Mouse (Mus musculus) embryonic facial prominence, embryonic 12.5 days (tissue): Measurements from ENCODE around the gene Gpr33. TPM values are rescaled to one million over a fixed set of nuclear protein-coding genes. Genes with fewer than 3 reads are reported as not detected.

Experiments used
- ATAC-seq: fragments of 200-750 bp; cut with Nextera tagmentation; 2 replicates; pipeline ENCODE4 v1.8.0; 2017; ENCODE audit not compliant: insufficient number of reproducible peaks, insufficient read depth, low FRiP score, low TSS enrichment
- H3K27ac ChIP-seq: fragments of 300-500 bp; sonication (generic); 2 replicates; pipeline ENCODE4 v1.5.1; 2016; ENCODE audit warnings: mild to moderate bottlenecking
- H3K27me3 ChIP-seq: fragments of 300-500 bp; sonication (generic); 2 replicates; pipeline ENCODE4 v1.6.1; 2016; ENCODE audit warnings: mild to moderate bottlenecking, moderate library complexity
- H3K36me3 ChIP-seq: fragments of 300-500 bp; sonication (generic); 2 replicates; pipeline ENCODE4 v1.6.1; 2016; ENCODE audit warnings: mild to moderate bottlenecking
- H3K4me1 ChIP-seq: fragments of 300-500 bp; sonication (generic); 2 replicates; pipeline ENCODE4 v1.6.1; 2016
- H3K4me2 ChIP-seq: fragments of 300-500 bp; sonication (generic); replicated peaks from 2 replicates; pipeline ENCODE4 v1.6.1; 2016; ENCODE audit warnings: mild to moderate bottlenecking, moderate library complexity
- H3K4me3 ChIP-seq: fragments of 300-500 bp; sonication (generic); 2 replicates; pipeline ENCODE4 v1.5.1; 2016; ENCODE audit warnings: mild to moderate bottlenecking
- H3K9ac ChIP-seq: fragments of 300-500 bp; sonication (generic); 2 replicates; pipeline ENCODE4 v1.6.1; 2016; ENCODE audit warnings: mild to moderate bottlenecking, moderate library complexity
- H3K9me3 ChIP-seq: fragments of 300-500 bp; sonication (generic); 2 replicates; pipeline ENCODE4 v1.6.1; 2016; ENCODE audit warnings: mild to moderate bottlenecking, moderate library complexity
- WGBS: fragments of 180-500 bp; shearing (Covaris S2); methylation state at CpG from one replicate; pipeline ENCODE4 v1.1.7; 2016; 5-methylcytosine and 5-hydroxymethylcytosine counted together
- polyA plus RNA-seq: library from polyadenylated mRNA; unstranded; fragments of >200 nt; fragmentation: Nextera tagmentation; extraction: Ambion mirVana; gene quantifications from 2 replicates; pipeline ENCODE4 v1.2.1, GENCODE M21; 2016

Gpr33 gene
- polyA plus RNA-seq = not detected in 2 replicates

- H3K27me3 ChIP-seq = no peaks in the 10 kb centered on the region
- H3K36me3 ChIP-seq = no peaks in the 10 kb centered on the region
- no peaks in the 10 kb centered on the region for H3K4me1 ChIP-seq
- no peak for ATAC-seq
- no peaks in the 10 kb centered on the region for H3K9me3 ChIP-seq
- H3K27ac ChIP-seq = no peak within 1 kb of the TSS
- H3K4me3 ChIP-seq = no peak within 1 kb of the TSS
- H3K4me2 ChIP-seq = no peak within 1 kb of the TSS
- no peak within 1 kb of the TSS for H3K9ac ChIP-seq
- 91% methylated on average over 3 of the region's 3 CpGs for WGBS
Measured at GRCm38 (mm10) chr12:52027963-52028362, at the start of gene Gpr33. Gene Gpr33 (minus strand): TSS chr12:52028063.

- no peaks in the 10 kb centered on the region for H3K9me3 ChIP-seq
- ATAC-seq = no peak
- no peak overlapping the region for H3K4me2 ChIP-seq
- H3K27me3 ChIP-seq = no peaks in the 10 kb centered on the region
- H3K27ac ChIP-seq = no peak overlapping the region
- no peaks in the 10 kb centered on the region for H3K36me3 ChIP-seq
- no peak overlapping the region for H3K4me3 ChIP-seq
- H3K4me1 ChIP-seq = no peaks in the 10 kb centered on the region
- no peak overlapping the region for H3K9ac ChIP-seq
- WGBS = 87% methylated on average over 2 of the region's 2 CpGs
Measured at GRCm38 (mm10) chr12:52049324-52049723, 21.5 kb upstream of the Gpr33 start.

- H3K4me2 ChIP-seq = no peak overlapping the region
- H3K36me3 ChIP-seq = no peaks in the 10 kb centered on the region
- H3K27ac ChIP-seq = no peak overlapping the region
- WGBS = 88% methylated on average over 4 of the region's 4 CpGs
- H3K27me3 ChIP-seq = no peaks in the 10 kb centered on the region
- H3K4me3 ChIP-seq = no peak overlapping the region
- no peak overlapping the region for H3K9ac ChIP-seq
- no peak for ATAC-seq
- H3K4me1 ChIP-seq = no peaks in the 10 kb centered on the region
- H3K9me3 ChIP-seq = no peaks in the 10 kb centered on the region
Measured at GRCm38 (mm10) chr12:52046371-52046770, 18.5 kb upstream of the Gpr33 start.

- no peaks in the 10 kb centered on the region for H3K4me1 ChIP-seq
- H3K4me2 ChIP-seq = no peak overlapping the region
- ATAC-seq = no peak
- no peak overlapping the region for H3K27ac ChIP-seq
- no peaks in the 10 kb centered on the region for H3K9me3 ChIP-seq
- H3K4me3 ChIP-seq = no peak overlapping the region
- no peak overlapping the region for H3K9ac ChIP-seq
- WGBS = 85% methylated on average over 10 of the region's 10 CpGs
- H3K27me3 ChIP-seq = no peaks in the 10 kb centered on the region
- no peaks in the 10 kb centered on the region for H3K36me3 ChIP-seq
Measured at GRCm38 (mm10) chr12:52042818-52043336, 15.0 kb upstream of the Gpr33 start.

GRCm38 (mm10) chr12:52038352-52038751 lies 10.5 kb upstream of the Gpr33 start:
- no peaks in the 10 kb centered on the region for H3K9me3 ChIP-seq
- no peak overlapping the region for H3K27ac ChIP-seq
- H3K4me1 ChIP-seq = no peaks in the 10 kb centered on the region
- H3K4me3 ChIP-seq = no peak overlapping the region
- 58% methylated on average over 3 of the region's 3 CpGs for WGBS
- no peak for ATAC-seq
- H3K36me3 ChIP-seq = no peaks in the 10 kb centered on the region
- no peak overlapping the region for H3K9ac ChIP-seq
- H3K27me3 ChIP-seq = no peaks in the 10 kb centered on the region
- no peak overlapping the region for H3K4me2 ChIP-seq

- Histone ChIP-seq H3K4me2 (no peak overlapping the region), H3K9me3 (no peaks in the 10 kb centered on the region), H3K9ac (no peak overlapping the region), H3K27ac (no peak overlapping the region), H3K36me3 (no peaks in the 10 kb centered on the region), H3K4me1 (no peaks in the 10 kb centered on the region), H3K4me3 (no peak overlapping the region), H3K27me3 (no peaks in the 10 kb centered on the region)
- WGBS = 98% methylated on average over 3 of the region's 3 CpGs
- no peak for ATAC-seq
Measured at GRCm38 (mm10) chr12:52034956-52035355, 7.1 kb upstream of the Gpr33 start.

- Histone ChIP-seq H3K9me3 (no peaks in the 10 kb centered on the region), H3K9ac (no peak overlapping the region), H3K4me2 (no peak overlapping the region), H3K4me1 (no peaks in the 10 kb centered on the region), H3K27ac (no peak overlapping the region), H3K27me3 (no peaks in the 10 kb centered on the region), H3K4me3 (no peak overlapping the region), H3K36me3 (no peaks in the 10 kb centered on the region)
- no peak for ATAC-seq
- 91% methylated on average over 6 of the region's 6 CpGs for WGBS
Measured at GRCm38 (mm10) chr12:52032276-52032675, 4.4 kb upstream of the Gpr33 start.

- Histone ChIP-seq H3K4me1 (no peaks in the 10 kb centered on the region), H3K36me3 (no peaks in the 10 kb centered on the region), H3K27ac (no peak overlapping the region), H3K4me3 (no peak overlapping the region), H3K9me3 (no peaks in the 10 kb centered on the region), H3K4me2 (no peak overlapping the region), H3K27me3 (no peaks in the 10 kb centered on the region), H3K9ac (no peak overlapping the region)
- 87% methylated on average over 7 of the region's 7 CpGs for WGBS
- no peak for ATAC-seq
Measured at GRCm38 (mm10) chr12:52014494-52015029, 13.3 kb downstream of the Gpr33 start.

- Histone ChIP-seq H3K36me3 (no peaks in the 10 kb centered on the region), H3K4me3 (no peak overlapping the region), H3K4me2 (no peak overlapping the region), H3K4me1 (no peaks in the 10 kb centered on the region), H3K9me3 (no peaks in the 10 kb centered on the region), H3K27me3 (no peaks in the 10 kb centered on the region), H3K27ac (no peak overlapping the region), H3K9ac (no peak overlapping the region)
- 84% methylated on average over 11 of the region's 11 CpGs for WGBS
- ATAC-seq = no peak
Measured at GRCm38 (mm10) chr12:52014044-52014443, 13.8 kb downstream of the Gpr33 start.

- WGBS = 24% methylated on average over 9 of the region's 9 CpGs
- H3K36me3 ChIP-seq = no peaks in the 10 kb centered on the region
- H3K4me2 ChIP-seq = no peak overlapping the region
- no peak overlapping the region for H3K27ac ChIP-seq
- H3K27me3 ChIP-seq = no peaks in the 10 kb centered on the region
- H3K4me3 ChIP-seq = no peak overlapping the region
- no peaks in the 10 kb centered on the region for H3K4me1 ChIP-seq
- no peak overlapping the region for H3K9ac ChIP-seq
- H3K9me3 ChIP-seq = no peaks in the 10 kb centered on the region
- no peak for ATAC-seq
Measured at GRCm38 (mm10) chr12:52013274-52013673, 14.6 kb downstream of the Gpr33 start.

GRCm38 (mm10) chr12:52012159-52012558 lies 15.7 kb downstream of the Gpr33 start:
- no peak overlapping the region for H3K4me2 ChIP-seq
- no peaks in the 10 kb centered on the region for H3K36me3 ChIP-seq
- no peak overlapping the region for H3K4me3 ChIP-seq
- H3K9me3 ChIP-seq = no peaks in the 10 kb centered on the region
- 78% methylated on average over 8 of the region's 8 CpGs for WGBS
- no peak overlapping the region for H3K27ac ChIP-seq
- no peak for ATAC-seq
- H3K27me3 ChIP-seq = no peaks in the 10 kb centered on the region
- H3K4me1 ChIP-seq = no peaks in the 10 kb centered on the region
- no peak overlapping the region for H3K9ac ChIP-seq

GRCm38 (mm10) chr12:52010630-52010961 lies 17.3 kb downstream of the Gpr33 start:
- H3K27me3 ChIP-seq = no peaks in the 10 kb centered on the region
- no peak overlapping the region for H3K9ac ChIP-seq
- no peak overlapping the region for H3K27ac ChIP-seq
- H3K4me1 ChIP-seq = peaks cover under 1% of the 10 kb centered on the region; the same call in 1 of the 2 replicates
- no peak overlapping the region for H3K4me2 ChIP-seq
- H3K9me3 ChIP-seq = no peaks in the 10 kb centered on the region
- no peak for ATAC-seq
- H3K4me3 ChIP-seq = no peak overlapping the region
- WGBS = 62% methylated on average over 2 of the region's 2 CpGs
- no peaks in the 10 kb centered on the region for H3K36me3 ChIP-seq
